Mouse (Mus musculus): Measurements from ENCODE around the gene Prcp.
"Not testable (repeated sequence)": the region's sequence is repeated elsewhere in the genome, so short reads cannot be mapped to it uniquely, and the experiment has no call there.

Gene Prcp

DNA sequence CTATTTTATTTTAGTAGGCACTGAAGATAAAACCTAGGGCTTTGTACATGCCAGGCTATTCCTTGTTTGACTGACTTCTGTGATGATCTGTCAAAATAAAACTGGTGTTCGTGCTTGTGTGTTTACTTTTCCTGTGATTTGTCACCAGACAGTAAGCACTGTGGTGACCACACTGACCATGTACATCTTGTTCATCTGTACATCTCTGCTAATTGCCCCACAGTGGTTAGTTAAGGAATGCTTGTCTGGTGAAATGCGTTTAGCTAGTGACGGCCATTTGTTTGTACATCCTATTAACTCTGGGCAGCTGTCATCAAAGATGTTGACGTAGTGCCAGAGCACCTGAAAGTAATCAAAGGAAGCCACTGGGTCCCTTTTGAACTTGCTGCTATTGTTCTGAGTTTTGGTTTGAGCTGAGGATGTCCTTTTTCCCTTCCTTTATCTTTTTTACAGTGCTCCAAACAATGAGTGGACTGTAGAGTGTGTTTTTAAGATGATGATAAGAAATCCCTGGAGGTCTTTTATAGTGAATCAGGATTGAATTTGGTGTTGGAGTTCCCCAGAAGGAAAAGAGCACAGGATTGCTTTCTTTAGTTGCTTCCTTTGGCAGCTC, 16.5 kb downstream of the Prcp start:
- DNase-seq (ENCODE audit: low read depth, low spot score) = no peak

GRCm38 (mm10) chr7:92893478-92893877, 19.2 kb downstream of the Prcp start:
- DNase-seq (ENCODE audit: low read depth, low spot score) = no peak

DNA sequence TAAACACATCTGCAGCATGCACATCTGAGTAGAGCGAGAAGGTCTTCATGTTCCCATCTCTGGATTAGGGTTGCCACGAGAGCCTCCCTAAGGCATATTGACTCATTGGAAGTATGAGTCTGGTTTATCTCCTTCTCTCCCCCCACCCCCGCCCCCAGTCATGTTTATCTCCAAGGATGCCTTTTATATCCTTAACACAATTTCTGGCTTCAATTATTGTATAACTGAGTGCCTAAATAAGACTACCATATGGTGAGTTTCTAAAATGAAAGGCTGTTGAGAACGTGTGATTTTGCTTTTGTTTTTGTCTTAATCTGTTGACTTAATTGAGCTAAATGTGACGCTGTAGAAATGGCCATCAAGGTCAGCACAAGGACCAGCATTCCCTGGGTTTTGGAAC, 21.8 kb downstream of the Prcp start:
- DNase-seq (ENCODE audit: low read depth, low spot score) = no peak

- no peak for DNase-seq (ENCODE audit: low read depth, low spot score)
Observed at GRCm38 (mm10) chr7:92897021-92897420, 22.8 kb downstream of the Prcp start.

- peak; percentile 53 for DNase-seq (ENCODE audit: low read depth, low spot score)
Observed at GRCm38 (mm10) chr7:92903360-92904038, 29.2 kb downstream of the Prcp start.

DNA sequence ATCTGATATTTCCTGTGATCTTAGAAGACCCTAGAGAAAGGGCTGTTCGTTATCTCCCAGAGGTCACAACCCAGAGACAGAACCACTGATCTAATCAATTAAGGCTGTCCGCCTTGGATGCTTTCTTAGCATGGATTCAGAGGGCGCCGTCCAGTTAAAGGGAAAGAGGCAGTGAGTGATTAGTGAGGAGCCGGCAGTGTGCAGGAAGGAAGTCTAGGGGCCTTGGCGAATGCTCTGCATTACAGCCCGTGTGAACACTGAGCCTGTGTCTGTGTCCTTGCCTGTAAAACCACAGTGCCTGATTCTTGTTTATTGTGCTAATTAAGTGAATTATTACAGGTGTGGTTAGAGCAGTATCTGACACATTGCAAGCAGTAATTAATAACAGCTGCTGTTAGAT, 30.0 kb downstream of the Prcp start:
- not testable (repeated sequence) for DNase-seq (ENCODE audit: low read depth, low spot score)

GRCm38 (mm10) chr7:92920172-92920856, 46.0 kb downstream of the Prcp start:
- DNase-seq (ENCODE audit: low read depth, low spot score) = no peak

DNA sequence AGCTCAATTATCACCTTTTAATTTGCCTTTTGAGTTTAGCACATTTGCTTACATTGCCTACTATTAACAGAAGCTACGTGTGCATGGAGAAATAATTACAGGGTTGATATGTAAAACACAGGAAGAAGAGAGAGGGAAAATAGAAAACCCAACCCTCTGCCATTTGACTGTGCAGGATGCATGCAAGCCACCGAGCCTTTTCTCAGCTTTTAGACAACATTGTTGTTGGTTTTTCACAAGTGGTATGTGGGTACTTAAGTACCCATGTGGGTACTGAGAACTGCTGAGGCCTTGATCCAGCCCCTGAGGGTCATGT, 46.5 kb downstream of the Prcp start:
- DNase-seq (ENCODE audit: low read depth, low spot score) = no peak

DNA sequence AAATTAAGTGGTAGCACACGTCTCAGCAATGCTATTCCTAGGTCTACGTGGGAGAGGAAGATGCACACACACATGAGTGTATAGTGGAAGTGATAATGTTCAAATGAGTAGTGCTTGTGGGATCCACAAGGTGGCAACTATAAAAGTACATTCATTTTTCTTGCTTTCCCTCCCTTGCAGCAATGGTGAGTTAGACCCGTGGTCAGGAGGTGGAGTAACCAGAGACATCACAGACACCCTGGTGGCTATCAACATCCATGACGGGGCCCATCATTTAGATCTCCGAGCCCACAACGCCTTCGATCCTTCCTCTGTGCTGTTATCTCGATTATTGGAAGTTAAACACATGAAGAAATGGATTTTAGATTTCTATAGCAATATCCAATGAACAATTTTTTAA, 58.5 kb downstream of the Prcp start:
- DNase-seq (ENCODE audit: low read depth, low spot score) = no peak

DNA sequence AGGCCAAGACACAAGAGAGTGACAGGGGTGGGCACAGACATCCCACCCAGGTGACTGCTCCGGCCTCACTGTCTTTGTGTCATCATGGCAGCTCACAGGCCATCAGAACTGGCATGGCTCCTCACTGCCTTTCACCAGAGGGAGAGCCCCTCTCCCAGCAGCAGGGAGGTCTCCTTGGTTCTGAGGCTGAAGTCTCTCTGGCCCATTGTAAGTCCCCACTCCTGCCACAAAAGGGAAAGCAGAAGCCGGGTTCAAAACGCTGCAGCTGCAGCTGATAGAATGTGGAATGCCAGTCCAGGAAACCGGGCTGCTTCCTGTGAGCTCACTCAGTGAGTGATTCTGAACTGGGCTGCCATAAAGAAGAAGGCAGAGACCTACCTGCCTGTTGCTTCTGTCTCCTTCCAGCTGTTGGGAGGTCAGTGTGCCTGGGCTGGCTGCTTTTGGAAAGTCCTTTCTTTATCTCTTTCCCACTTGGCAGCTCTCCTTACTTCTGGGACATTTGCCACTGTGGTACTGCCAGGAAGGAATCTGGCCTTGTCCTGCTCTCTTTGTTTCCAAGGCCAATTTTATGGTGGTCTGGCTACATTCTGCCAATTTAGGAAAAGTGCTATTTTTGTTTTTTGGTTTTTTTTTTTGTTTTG, 59.2 kb downstream of the Prcp start:
- not testable (repeated sequence) for DNase-seq (ENCODE audit: low read depth, low spot score)

DNA sequence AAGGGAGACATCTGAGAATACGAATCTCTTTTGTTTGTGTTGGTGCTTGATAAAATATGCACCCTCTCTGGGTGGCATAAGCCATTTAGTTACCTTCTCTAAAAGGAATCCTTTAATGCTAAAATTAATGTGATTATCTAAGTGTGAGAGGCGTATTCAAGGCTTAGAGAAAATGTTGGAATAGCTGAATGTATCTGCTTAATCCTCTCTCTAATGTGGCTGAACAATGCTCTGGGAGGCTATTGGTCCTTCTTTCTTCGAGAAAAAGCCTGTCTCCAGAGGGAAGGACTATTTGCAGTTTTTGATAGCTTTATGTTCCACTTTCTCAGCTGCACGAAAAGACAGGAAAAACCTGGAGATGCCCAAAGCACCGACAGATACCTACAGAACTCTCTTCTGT, 62.5 kb downstream of the Prcp start:
- no peak for DNase-seq (ENCODE audit: low read depth, low spot score)

DNA sequence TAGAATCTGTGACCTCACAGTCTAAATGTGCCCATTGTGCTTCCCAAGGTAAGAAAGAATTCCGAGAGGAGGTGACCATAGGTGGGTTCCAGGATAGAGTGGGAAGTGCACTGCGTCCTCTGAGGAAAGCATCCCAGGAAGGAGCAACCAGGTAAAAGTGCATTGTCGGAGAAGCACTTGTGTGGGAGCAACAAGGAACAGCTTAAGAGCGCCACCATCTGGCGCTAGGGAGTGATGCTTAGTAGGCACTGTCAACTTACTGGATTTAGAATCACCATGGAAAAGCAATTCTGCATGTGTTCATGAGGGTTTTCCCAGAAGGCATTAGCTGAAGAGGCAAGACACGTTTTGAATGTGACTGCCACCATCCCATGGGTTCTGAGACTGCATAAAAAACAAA, 63.7 kb downstream of the Prcp start:
- no peak for DNase-seq (ENCODE audit: low read depth, low spot score)

DNA sequence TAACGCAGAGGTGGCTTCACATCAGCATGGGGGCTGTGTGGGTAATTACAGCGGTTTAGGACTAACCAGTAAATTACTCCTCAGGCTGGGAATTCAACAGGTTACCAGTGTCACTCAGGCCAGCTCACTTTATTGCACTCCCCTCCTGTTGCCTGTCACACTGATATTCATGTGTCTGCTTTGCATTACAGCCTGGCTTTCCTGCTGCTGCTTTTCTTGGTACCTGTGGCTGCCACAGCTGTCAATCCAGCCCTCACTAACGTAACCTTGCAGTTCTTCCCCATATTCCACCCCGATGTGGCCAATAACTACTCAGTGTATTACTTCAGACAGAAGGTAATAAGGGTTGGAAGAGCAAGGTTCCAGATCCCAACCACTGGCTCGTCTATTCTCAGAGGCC, 65.5 kb downstream of the Prcp start:
- no peak for DNase-seq (ENCODE audit: low read depth, low spot score)

- no peak for DNase-seq (ENCODE audit: low read depth, low spot score)
Observed at GRCm38 (mm10) chr7:92950775-92951174, 76.5 kb downstream of the Prcp start.

GRCm38 (mm10) chr7:92952210-92952609, 77.9 kb downstream of the Prcp start:
- DNase-seq (ENCODE audit: low read depth, low spot score) = no peak

- DNase-seq (ENCODE audit: low read depth, low spot score) = no peak
Observed at GRCm38 (mm10) chr7:92959758-92960157, 85.5 kb downstream of the Prcp start.

- DNase-seq (ENCODE audit: low read depth, low spot score) = no peak
Observed at GRCm38 (mm10) chr7:92961876-92962275, 87.6 kb downstream of the Prcp start.

DNA sequence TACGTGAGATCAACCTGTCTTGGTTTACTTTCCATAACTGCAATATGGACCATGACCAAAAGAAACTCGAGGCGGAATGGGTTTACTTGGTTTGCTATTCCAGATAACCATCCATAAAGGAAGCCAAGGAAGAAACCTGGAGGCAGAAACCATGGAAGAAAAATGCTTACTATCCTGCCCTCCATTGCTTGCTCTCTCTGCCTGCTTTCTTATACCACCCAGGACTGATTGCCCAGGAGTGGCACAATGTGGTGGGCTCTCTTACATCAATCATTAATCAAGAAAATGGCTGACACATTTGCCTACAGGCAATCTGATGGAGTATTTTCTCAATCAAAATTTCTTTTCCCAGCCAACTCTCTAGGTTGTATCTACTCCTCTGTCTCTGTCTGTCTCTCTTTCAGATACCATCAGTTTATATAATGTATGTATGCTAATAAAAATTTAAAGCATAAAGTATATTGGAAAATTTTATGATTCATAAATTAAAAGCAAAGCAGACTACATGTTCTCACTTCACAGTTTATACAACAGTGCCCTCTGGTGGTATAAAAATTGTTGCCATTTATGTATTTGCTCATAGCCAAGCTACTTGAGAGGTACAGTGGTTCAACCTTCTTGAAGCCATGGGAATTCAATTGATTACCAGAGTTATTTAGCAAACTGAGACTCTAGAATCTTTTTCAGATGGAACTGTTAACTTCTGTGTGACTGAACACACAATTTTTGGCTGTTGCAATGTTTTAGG, 90.7 kb downstream of the Prcp start:
- DNase-seq (ENCODE audit: low read depth, low spot score) = peak; percentile 48

- no peak for DNase-seq (ENCODE audit: low read depth, low spot score)
Observed at GRCm38 (mm10) chr7:92967381-92968127, 93.3 kb downstream of the Prcp start.

- DNase-seq (ENCODE audit: low read depth, low spot score) = no peak
Observed at GRCm38 (mm10) chr7:92977429-92977828, 103.2 kb downstream of the Prcp start.

- DNase-seq (ENCODE audit: low read depth, low spot score) = no peak
Observed at GRCm38 (mm10) chr7:92978225-92978624, 104.0 kb downstream of the Prcp start.
